Mouse (Mus musculus) right cerebral cortex, adult 2 months (tissue): ENCODE results near the gene Anks1.

Experiments used
- DNase-seq, 2 experiments: peaks; one replicate each; pipeline ENCODE4 v3.0.0; 2021 to 2022; ENCODE audit warnings: low spot score in 2 of 2

The Anks1 gene

DNA sequence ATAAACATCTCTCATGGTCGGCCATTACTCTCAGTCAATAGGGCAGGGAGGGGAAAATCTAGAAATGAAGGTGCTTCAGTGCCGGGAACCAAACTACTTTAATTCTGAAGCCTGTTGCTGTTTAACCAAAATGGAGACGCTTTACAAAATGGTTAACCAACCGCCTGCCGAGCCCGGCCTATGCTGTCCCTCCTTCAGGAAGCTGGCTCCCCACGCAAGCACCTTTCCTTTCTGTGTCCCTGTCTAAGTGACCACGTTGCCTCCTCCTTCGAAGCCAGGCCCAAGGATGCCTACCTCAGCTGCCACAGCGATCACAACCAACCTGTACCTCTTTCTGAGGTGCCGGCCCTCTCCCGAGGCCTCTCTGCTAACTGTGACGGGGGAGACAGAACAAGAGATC lies 188.2 kb downstream of the Anks1 start:
- no peak for DNase-seq

DNA sequence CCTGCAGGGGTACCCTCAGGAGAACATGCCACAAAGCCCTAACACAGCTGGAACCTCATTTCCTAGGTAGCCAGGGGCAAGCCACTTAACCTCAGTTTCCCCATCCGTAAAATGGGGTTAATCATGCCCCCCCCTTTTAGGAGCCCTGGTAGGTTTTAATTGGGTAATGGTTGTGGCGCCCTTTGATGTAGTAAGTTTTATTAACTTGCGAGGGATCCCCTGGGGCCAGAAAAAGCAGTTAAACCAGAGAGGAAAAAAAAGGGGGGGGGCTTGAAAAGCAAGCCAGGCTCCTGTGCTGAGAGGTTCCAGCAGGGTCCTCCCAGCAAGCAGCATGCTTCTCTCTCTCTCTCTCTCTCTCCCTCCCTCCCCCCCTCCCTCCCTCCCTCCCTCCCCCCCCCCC lies 190.0 kb downstream of the Anks1 start:
- no peak for DNase-seq

DNA sequence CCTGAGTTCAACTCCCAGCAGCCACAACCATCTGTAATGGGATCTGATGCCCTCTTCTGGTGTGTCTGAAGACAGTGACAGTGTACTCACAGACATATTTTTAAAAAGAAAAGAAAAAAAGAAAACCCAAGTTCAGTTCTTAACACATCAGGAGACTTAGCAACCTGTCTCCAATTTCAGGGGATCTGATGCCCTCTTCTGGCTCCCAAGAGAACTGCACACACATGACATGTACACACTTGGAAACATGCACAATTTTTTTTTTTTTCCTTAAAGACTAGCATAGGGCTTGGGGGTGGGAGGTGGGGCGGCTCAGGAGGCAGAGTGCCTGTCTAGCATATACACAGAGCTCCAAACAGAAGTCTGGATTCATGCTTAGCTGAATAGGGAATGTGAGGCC lies 191.6 kb downstream of the Anks1 start:
- DNase-seq: no peak

DNA sequence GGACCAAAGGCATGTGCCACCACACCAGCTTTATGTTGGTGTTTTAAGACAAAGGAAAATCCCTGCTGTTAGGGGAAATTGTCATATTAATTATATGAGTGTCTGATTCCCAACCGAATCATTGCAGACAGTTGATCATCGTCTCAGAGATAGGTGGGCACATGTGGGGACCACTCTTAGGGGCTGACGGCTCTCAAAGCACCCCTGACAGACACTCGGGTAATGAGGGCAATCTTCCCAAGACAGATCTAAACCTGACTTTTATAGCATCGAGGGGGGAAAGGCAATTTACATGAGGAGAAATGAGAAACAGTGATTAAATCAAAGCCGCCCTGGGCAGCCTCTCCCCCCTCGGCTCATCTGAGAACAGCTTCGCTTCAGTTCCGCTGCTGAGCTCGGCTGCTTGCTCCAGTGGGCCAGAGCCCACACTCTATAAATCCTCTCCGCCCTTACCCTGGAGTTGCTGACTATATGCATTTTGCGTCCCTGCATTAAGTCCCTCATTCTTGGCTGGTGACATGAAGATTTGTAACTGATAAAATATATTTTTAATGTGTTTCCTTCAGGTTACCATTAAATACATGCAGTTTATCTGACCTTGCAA lies 192.3 kb downstream of the Anks1 start:
- no peak for DNase-seq

DNA sequence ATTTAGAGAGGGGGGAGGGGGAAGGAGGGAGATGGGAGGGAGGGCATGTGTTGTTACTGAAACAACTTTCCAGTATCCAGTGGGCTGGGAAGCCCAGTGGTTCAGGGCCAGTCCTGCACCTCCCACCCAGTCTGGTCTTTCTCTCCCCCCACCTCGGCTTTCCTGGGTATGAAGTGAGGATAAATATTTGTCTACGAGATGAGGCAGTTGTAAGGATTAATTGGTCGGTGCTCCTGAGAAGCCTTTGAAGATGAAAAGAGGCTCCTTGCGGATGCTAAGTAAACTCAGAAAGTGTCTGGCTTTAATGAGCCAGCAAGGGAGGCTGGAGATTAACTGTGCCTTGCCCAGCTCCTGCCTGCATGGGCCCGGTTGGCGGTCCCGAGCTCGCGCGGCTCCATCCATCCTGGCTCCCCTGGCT lies 192.8 kb downstream of the Anks1 start:
- no peak for DNase-seq

DNA sequence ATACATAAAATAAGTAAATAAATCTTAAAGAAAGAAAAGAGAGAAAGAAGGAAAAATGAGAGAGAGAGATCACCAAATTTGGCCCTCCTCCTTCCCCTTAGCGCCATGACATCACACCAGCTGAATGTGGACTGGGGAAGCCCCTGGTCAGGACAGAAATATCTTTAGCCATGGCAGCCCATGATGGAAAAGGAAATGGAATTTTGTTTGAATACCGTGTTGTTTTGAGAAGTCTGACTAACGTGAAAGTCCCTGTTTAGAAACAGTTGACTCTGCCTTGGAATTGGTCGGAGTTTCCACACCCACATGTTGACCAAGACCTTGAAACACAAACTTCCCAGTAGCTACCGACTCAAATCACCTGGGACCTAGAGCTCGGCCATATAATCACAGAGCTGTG lies 195.3 kb downstream of the Anks1 start:
- DNase-seq: no peak

DNA sequence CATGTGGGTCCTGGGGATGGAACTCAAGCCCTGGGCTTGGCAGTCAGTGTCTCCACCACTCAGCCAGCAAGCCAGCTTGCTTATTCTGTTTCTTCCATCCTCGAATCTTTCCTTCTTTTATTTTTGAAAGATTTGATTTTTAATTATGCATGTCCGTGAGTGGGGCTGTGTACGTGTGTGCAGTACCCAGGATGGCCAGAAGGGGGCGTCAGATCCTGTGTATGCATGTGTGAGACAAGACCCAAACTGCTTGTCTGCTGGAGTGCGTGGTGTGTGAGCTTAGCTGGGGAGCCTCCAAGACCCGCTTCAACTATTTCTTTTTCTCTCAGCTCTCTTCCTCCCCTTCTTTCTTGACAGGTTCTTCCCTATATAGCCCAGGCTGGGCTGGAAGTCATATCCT lies 197.2 kb downstream of the Anks1 start:
- DNase-seq: no peak

DNA sequence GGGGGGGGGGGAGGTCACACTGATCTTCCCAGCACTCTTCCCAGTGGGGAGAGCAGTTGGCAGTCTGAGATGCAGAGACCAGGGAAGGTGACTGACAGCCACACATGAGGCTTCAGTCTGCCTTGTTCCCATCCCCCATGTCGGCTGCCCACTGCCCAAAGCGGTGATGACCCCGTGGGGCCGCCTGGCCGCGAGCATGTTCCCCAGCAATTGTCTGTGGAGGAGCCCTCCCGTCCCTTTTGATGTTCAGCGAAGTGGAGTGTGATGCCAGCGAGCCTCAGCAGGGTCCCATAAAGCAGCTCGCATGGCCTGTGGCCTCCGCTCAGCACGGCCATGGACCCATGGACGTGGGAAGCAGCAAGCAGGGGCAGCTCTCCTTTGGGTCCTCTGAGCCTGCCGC lies 198.2 kb downstream of the Anks1 start:
- DNase-seq: no peak

DNA sequence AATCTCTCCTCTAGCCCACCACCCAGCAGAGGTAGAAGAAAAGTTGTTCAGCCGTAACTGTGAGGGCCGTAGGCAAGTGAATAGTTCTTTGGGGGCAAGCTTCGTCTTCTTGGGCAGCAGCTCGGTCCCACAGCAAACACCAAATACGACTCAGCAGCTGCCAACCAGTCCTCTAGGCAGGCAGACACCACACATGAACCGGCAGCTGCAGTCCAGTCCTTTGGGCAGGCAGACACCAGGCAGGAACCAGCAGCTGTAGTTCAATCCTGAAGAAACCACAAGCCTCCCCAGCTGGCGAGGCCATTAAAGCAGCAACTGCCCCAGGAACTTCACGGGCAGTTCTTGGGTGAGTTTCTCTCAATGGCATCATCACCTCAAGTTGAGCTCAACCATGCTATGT lies 203.2 kb downstream of the Anks1 start:
- DNase-seq: no peak
